Comparison of ENCODE assay signal across 16 mouse cellular contexts in genomic region chr1:34853786-34854185, GRCm38 (mm10).
"Had no signal": no experiment of that assay in that cellular context is flagged by ENCODE, and none has a peak within 500 bp of the region (broad histone marks: within the 10 kb centered on the region; RNA-seq: fewer than 3 reads in every experiment).

No protein-coding gene starts in this region.

- DNase-seq: retina, postnatal 1 day; right cerebral cortex, adult 18-20 months; right cerebral cortex, postnatal 14 days; right cerebral cortex, postnatal 25 days; right cerebral cortex, postnatal 4 days; spleen, adult 18-20 months; thymus, adult 18-20 months; thymus, adult 2 months; thymus, postnatal 14 days; thymus, postnatal 25 days; thymus, postnatal 36 days; thymus, postnatal 4 days had no signal

- H3K36me3 ChIP-seq: neural tube, embryonic 13.5 days; neural tube, embryonic 15.5 days; stomach, embryonic 15.5 days had no signal

- H3K4me3 ChIP-seq: neural tube, embryonic 13.5 days; neural tube, embryonic 15.5 days; stomach, embryonic 15.5 days had no signal

- H3K27ac ChIP-seq: neural tube, embryonic 13.5 days; neural tube, embryonic 15.5 days; stomach, embryonic 15.5 days; stomach, postnatal 0 days had no signal

- H3K4me1 ChIP-seq: stomach, embryonic 15.5 days had no signal

- H3K27me3 ChIP-seq: neural tube, embryonic 13.5 days; neural tube, embryonic 15.5 days; stomach, embryonic 15.5 days had no signal
